Mouse (Mus musculus) activated CD4-positive, CD25-positive, alpha-beta regulatory T cell (primary cell): Measurements from ENCODE around the gene Gm10300. TPM values are rescaled to one million over a fixed set of nuclear protein-coding genes. Genes with fewer than 3 reads are reported as not detected.

Experiments used
- polyA plus RNA-seq, 2 experiments: library from polyadenylated mRNA; unstranded; fragments of 100-300 nt; shearing (Covaris generic); gene quantifications; one replicate each; pipeline ENCODE4 v1.2.1; 2017

Gene Gm10300
- not detected for polyA plus RNA-seq

GRCm38 (mm10) chr4:132074077-132074932 is at the start of gene Gm10300:
TSS of gene Gm10300 (plus strand) at chr4:132074697.

GRCm38 (mm10) chr4:132074933-132075769 is 654 bp downstream of the Gm10300 start, which contains the start of gene Epb41:
TSS of gene Epb41 (minus strand) at chr4:132075321.

Other genes with a start within 250 kb of the Gm10300 start
- gene Ptpru, start 236.4 kb upstream of the Gm10300 start, polyA plus RNA-seq, result under 1 TPM in 1 of 2 experiments, not detected in 1; 0.44 TPM
- gene Mecr, start 231.2 kb upstream of the Gm10300 start, polyA plus RNA-seq, result 10 to 100 TPM; 17.6 to 29.7 TPM
- 100 to 1,000 TPM; 106 to 118 TPM for gene Srsf4, start 201.1 kb upstream of the Gm10300 start, polyA plus RNA-seq
- gene Tmem200b, start 152.9 kb upstream of the Gm10300 start, polyA plus RNA-seq, result under 1 TPM in 1 of 2 experiments, not detected in 1; 0.97 TPM
- gene Epb41, start 624 bp downstream of the Gm10300 start, polyA plus RNA-seq, result 10 to 100 TPM; 63.3 to 69.8 TPM
- not detected for gene Oprd1, start 69.8 kb downstream of the Gm10300 start, polyA plus RNA-seq
- gene Ythdf2, start 137.6 kb downstream of the Gm10300 start, polyA plus RNA-seq, result 100 to 1,000 TPM; 107 to 122 TPM
- 1 to 10 TPM; 4.1 to 6.0 TPM for gene Gmeb1, start 186.9 kb downstream of the Gm10300 start, polyA plus RNA-seq
- 10 to 100 TPM; 75.5 to 80.7 TPM for gene Taf12, start 199.7 kb downstream of the Gm10300 start, polyA plus RNA-seq
- 1 to 10 TPM in 1 of 2 experiments, not detected in 1; 1.1 TPM for gene Rab42, start 228.7 kb downstream of the Gm10300 start, polyA plus RNA-seq